Mouse (Mus musculus): Measurements from ENCODE around the gene Ankrd13a.

Ankrd13a gene

DNA sequence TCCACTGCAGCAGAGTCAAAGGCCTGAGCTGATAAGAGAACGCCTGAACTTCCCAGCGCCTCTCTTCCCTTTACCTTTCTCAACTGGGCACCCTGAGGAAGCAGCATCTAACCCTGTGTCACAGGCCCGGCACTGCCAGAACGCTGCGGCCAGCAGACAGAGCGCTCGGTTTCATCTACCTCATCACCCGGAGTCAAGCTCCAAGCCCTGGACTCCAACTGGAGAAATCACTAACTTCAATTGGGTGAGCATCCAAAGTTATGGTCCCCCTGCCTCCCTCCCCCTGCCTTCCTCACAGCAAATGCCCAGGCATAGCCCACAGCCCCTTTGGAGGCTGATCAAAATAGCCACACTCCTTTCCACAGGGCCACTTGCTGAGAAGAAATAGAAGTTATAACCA, 7.8 kb upstream of the Ankrd13a start:
- DNase-seq (ENCODE audit: low read depth), result no peak

DNA sequence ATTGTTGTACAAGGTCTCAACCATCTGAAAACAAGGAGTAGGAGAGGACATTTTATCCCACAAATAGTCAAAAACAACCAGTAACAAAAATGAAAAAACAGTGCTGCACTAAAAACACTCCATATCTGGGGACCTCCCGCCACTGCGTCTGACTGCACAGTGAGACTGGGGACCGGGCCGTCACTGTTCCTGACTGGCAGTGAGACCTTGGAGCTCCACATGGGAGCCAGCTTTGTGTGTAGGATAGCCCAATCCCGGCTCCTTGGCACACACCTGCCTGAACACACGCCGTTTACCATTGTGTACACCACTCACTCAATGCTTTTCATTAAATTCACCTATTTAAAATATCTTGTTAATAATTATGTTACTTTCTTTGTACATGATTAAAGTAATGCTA, 7.3 kb upstream of the Ankrd13a start:
- DNase-seq (ENCODE audit: low read depth), result no peak

DNA sequence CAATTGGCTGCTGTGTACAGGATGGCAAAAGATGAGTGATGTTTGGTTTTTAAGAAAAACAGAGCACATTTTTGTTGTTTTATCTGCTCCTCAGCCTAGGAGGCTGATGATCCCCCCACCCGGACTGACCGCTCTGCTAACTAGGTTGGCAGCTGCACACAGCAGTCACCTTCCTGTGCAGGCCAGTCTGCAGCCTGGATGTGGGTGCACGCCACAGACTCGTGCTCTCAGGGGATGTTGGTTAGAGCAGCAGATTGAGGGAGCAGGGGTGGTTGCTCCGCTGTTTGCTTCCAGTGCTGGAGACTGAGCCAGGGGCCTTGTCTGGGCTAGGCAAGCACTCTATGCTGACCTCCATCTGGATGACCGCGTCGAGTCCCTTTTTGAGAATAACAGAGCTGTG, 4.7 kb upstream of the Ankrd13a start:
- no peak for DNase-seq (ENCODE audit: low read depth)

DNA sequence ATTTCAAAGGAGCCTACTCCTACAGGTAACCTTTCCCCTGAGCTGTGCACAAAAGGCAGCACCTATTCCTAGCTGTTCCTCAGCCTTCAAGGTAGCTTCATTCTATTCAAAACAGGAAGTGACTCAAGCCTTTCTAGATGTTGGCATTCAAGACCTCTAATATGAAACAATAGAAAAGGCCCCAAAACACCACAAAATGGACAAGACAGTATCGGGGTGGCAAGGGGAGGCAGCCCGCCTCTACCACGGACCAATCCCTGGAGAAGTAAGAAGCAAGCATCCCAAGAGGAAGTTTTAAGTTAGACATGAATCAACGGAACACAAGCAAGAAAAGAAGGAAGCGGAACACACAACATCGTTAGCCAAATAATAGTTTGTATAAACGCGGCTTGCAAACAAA, 2.7 kb upstream of the Ankrd13a start:
- DNase-seq (ENCODE audit: low read depth), result no peak

DNA sequence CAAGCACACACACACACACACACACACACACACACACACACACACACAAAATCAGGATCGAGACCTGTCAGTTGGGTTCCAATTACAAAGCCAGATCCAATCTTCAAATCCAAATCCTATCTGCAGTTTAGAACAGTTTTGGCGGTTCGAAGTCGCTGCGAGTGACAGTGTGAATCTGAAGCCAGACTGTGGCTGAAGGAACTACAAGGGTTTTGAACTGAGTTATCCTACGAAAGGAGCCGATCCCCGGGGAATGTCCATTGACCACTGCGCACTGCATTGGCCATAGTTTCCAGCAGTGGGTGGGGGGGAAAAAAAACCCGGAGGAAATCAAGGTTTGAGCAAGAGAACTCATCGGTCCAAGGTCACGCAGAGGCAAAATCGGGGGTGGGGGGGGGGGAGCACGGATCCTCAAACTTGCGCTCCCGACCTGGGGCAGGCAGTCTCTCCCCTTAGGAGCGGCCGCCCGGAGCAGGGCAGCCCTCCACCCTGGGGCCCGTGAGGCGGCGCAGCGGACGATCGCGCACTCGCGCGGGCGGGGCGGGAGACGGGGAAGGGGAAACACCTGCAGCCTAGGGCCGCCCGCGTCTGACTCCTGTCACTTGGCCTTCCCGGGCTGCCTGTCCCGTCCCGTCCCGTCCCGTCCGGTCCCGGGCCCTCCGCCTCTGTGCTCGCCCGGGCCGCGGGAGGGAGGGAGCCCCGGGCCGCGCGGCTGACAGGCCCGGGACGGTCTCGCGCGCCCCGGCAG, 1.8 kb upstream of the Ankrd13a start:
- DNase-seq (ENCODE audit: low read depth), result no peak

DNA sequence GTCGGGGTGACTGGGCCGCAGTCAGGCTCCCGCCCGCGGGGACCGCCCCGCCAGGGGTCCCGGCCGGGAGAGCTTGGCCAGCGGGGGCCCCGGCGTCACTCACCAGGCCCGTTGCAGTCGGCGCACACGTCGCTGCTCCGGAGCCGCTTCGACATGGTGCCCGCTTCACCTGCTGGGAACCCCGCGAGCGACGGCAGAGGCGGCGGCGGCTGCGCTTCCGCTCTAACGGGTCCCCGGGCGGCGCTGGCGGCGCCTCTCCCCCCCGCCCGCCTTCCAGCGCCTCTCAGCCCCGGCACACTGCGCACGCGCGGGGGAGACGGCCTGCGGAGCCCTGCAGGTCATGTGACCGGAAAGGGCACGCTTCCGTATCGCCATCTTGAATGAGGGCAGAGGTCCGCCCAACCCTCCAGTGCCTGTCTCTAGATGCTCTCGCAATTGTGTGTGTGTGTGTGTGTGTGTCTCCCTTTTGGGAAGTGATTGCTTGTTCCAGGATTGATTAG, 1.2 kb upstream of the Ankrd13a start:
- peak; percentile 90 for DNase-seq (ENCODE audit: low read depth)

DNA sequence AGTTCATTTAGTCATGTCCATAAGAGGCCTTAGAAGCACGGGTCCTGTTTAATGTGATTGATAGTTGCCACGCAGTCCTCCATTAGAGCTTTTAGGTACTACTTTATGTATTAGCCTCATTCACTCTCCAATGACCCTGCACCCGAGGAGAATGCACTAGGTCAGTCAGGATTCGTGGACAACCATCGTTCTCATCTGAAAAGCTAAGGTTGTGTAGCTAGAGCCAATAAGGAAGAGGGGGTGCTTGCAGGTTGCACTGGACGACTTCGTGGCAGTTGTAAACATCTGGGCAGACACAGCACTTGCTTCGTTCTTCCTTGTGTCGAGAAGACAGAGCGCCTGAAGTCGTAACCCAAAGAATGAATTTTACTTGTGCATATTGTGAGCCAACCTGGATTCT, 697 bp upstream of the Ankrd13a start:
- no peak for DNase-seq (ENCODE audit: low read depth)

DNA sequence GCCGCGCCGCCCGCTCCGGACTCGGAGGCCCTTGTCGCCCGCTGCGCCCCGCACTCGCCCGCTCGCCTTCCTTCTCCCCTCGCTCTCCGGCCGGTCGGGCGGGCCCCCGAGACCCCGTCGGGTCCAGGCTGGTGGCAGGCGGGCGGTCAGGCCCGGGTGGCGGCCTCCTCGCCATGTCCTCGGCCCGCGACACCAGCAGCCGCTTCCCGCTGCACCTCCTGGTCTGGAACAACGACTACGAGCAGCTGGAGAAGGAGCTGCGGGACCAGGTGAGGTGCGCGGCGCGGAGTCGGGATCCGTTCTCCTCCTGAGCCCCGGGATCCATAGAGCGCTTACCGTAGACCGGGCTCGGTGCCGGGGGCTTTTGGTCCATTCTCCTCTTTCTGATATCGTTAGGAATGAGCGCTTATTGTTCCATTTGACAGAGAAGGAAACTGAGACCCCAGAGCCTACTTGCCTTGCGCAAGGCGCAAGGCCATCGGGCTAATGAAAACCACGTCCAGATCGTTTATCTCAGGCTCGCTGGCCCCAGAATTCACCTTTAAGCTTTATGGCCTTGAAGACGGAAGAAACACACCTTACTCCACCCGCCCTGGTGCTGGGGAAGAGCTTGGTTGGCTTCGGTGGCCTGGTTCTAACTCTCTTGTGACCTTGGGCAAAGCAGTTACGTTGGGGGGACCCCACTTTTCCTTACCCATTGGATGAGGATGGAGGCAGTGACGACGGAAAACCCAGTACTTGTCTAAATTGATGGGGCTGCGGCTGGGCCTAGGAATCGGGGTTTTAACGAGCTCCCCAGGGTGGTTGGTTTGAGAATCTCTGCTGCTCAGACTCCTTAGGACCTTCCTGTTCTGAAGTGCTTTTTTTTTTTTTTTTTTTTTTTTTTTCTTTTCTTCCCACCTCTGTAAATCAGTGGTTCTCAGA, 841 bp downstream of the Ankrd13a start, which contains the start of gene Git2:
Gene Git2 (minus strand): TSS at position 462 of the 924 bp plus-strand sequence.
- no peak for DNase-seq (ENCODE audit: low read depth)

DNA sequence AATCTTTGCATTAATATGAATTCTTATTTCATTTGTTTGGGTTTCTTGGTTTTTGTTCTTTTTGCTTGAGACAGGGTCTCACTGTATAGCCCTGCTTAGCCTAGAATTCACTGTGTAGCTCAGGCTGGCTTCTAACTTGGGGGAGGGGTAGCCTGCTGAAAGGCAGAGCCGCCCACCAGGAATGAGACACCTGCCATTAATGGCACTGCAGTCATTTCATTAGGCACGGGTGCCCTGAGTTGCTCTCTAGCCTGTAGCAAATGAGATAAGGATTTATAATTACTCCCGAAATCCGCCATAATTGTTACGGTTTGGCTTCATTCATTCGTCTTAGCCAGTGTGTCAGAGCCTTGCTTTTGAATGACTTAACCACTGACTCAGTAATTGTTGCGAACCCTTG, 1.7 kb downstream of the Ankrd13a start:
- DNase-seq (ENCODE audit: low read depth), result no peak

DNA sequence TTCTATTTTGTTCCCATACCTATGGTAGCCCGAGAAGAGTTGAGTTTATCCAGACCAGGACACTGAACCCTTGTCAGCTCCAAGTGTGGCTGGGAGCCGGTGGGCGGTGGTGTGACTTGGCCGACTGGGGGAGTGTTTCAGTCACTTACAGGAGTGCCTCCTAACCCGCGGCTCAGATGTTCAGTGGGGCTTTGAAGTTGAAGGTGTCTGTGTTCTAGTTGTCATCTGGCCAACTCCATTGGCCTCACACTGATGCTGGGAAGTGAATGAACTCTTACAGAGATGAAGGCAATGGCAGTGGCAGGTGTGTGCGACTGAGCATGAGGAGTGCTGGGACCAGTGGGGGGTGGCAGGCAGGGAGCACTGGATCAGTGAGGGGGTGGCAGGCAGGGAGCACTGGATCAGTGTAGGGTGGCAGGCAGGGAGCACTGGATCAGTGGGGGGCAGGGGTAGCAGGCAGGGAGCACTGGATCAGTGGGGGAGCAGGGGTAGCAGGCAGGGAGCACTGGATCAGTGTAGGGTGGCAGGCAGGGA, 5.5 kb downstream of the Ankrd13a start:
- no peak for DNase-seq (ENCODE audit: low read depth)

DNA sequence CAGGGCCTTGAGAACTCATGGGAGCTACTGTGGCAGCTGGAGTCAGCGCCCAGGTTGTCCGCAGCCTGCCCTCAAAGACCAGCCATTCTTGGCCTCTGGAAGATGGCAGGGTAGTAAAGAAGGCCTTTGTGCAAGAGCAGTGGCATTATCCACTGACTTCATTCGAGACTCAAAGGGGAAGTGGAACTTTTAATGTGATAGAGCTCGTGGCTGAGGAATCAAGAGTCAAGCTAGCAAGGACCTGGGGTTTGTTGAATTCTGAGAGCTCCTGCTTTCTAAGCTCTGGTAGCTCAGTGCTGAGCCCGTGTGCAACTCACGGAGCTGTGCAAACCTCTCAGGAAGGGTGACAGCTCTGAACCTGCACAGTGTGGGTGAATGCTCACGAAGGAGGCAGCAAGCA, 6.4 kb downstream of the Ankrd13a start:
- DNase-seq (ENCODE audit: low read depth), result no peak

DNA sequence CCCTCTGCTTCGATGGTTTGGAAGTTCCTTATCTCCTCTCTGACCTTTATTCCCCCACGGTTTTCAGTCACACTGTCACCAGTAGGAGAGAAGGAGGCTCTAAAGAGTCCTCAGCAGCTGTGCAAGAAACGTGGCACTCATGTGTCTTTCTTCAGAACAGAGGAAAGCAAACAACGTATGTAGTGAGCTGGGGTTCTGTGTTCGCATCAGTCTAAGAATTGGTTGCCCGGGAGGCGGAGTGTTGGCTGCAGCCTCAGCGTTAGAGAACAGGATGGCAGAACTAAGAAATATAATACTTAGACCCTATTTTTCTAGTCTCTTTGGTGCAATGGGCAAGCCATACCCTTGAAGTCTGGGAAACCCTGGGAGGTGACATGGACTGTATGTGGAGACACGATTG, 8.5 kb downstream of the Ankrd13a start:
- DNase-seq (ENCODE audit: low read depth), result no peak

DNA sequence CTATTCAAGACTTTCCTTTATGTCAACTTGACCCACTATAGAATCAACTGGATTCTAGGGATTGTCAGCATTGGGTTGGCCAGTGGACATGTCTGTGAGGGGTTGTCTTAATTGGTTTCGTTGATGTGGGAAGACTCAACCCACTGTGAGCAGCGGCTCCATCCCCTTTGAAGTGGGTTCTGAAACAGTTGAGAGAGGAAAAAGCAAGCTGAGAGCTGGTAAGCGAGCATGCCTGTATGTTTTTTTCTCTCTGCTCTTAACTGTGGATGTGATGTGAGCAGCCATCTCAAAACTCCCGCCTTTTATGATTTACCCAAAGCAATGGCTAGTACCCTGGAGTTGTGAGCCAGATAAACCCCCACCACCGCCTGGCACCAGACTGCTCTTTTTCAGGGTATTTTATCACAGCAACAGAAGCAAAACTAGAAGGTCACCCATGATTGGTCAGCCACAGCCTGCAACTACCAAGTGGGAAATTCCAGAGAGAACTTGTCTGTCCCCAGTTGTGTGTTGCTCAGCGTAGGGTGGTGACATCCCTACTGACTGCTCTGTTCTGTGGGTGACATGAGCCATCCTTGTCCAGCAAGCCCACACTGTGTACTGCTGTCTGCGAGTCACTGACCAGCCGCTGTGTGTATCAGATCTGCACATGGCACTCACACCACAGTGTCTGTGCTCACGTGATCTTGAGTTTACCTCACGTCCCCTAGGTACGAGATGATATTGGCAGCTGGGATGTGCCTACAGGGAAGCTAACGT, 9.1 kb downstream of the Ankrd13a start:
- no peak for DNase-seq (ENCODE audit: low read depth)

DNA sequence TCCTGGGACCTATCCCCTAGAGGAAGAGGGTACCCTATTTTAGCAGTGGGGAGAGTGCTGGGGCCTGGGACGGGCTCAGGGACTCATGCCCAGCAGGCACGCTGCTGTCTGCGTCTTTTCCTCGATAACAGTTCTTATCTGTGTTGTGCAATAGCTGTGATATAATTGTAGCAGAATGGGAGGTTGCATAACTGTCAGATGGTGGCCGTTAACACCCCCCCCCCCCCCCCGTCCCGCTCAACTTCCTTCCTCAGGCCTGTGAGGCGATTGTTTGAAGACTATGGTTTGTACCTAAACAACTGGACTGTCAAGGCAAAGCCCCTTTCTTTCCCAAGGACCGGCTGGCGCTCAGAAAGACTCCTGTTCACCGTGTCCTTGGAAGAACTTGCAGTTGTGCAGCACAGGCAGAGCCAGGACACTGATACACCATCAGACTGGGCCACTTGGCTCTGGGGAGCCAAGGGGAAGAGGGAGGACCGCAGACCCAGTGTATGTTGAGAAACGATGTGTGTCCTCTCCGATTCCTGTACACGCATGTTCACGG, 10.2 kb downstream of the Ankrd13a start:
- DNase-seq (ENCODE audit: low read depth), result no peak

DNA sequence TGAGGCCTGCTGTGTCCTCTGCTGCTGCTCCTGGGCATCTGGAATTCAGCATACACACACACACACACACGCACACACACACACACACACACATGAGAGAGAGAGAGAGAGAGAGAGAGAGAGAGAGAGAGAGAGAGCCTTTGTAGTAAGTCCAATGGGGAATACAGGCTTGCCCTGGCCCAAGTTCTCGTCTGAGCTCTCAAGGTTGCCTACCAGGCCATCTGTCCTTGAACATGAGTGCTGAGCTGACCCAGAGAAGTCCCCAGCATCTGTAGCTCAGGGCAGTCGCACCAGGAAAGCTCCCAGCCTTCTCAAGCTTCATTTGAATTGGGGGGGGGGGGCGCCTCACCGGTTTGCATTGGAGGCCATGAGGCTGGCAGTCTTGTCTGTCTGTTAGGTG, 10.7 kb downstream of the Ankrd13a start:
- DNase-seq (ENCODE audit: low read depth), result no peak

DNA sequence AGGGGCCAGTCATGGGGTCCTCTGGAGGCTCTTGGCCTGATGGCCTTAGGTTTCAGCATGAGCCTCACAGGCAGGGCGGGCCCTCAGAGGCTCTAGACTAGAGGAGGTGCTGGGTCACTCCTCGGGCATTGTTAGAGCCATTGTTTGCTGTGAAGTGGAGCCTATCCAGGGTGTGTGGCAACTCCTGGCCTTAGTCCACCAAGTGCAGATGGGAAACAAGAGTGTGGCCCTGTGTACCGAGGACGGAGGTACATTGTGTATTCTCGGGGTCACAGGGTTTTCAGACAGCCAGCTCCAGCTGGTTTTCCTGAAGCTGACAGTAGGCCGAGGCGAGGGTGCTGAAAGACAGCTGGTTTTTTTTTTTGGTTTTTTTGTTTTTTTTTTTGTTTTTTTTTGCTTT, 18.8 kb downstream of the Ankrd13a start:
- no peak for DNase-seq (ENCODE audit: low read depth)

DNA sequence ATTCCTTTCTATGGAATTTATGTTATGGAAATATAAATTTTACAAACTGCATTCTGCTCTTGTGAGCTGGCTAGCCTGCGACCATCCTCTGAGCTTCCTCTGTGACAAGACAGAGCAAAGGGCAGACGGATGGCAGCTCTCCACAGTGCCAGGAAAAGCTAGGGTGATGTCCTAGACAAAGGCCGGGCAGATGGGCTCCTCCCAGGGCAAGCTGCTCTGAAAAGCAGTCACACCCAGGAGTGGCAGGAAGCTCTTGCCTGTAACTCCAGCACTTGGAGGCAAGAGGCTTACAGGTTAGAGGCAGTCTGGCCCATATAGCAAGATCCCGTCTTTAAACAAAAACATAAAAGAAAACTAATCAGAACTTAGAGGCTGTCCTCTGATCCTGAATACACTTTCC, 20.1 kb downstream of the Ankrd13a start:
- DNase-seq (ENCODE audit: low read depth), result no peak

DNA sequence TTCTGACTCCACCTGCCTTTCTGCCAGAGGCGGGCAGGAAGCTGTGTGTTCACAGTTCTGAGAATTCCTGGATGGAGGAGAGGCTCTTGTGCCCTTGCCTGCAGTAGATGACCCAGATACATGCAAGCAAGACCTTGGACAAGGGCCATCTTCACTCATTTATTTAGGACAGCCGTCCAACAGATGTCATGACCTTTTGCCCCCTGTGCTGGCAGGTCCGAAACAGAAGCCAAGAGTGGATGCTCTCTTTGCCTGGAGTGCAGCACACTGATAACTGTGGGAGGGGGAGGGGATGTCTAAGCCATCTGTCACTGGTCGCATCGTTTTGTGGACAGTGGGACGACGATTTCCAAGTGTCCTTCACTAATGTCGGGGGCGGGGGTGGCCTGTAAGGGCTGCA, 20.8 kb downstream of the Ankrd13a start:
- DNase-seq (ENCODE audit: low read depth), result no peak

DNA sequence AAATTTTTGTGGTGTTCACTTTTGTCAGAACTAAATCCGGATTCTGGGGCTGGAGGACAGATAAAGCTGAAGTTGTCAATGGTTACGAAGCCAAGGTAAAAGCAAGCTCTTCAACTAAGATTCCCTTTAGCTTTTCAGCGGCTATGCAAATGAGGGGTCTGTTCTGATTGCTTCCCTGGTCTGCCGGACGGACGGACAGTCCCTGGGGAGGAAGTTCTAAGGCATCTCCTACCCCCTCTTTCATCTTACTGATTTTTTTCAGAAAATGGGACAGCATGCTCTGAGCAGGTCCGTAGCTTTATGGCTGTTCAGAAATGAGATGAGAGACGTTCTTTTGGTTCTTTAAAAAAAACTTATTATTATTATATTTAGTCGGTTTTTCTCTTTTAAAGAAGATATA, 21.2 kb downstream of the Ankrd13a start:
- DNase-seq (ENCODE audit: low read depth), result no peak

DNA sequence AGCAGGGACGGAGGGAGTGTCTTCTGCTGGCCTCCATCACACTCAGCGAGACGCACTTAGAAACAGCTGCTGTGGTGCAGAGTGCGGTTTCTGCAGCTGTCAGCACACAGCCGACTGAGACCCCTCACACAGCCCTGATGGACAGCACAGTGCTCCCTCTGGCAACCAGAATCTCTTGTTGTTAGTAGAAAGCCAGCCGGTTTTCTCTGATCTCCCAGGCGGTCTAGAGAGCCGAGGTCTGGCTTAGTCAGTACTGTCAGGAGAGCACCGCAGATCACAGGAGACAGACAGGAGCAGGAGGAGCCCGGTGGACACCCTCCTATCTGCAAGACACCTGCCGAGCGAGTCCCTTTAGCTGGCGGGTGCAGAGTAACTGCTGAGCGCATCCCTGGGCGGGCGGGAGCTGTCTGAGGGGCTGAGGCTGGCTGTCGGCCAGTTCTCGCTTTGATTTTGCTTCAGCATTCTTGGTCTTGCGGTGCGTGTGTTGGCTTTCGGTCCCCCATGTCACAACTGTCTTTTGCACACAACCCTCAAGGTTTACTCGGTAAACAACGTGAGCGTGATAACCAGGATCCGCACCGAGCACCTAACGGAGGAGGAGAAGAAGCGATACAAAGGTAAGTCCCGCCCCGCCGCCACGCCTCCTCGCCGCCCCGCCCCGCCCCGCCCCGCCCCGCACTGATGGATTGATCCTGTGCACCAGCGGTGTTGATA, 22.0 kb downstream of the Ankrd13a start:
- DNase-seq (ENCODE audit: low read depth), result no peak

DNA sequence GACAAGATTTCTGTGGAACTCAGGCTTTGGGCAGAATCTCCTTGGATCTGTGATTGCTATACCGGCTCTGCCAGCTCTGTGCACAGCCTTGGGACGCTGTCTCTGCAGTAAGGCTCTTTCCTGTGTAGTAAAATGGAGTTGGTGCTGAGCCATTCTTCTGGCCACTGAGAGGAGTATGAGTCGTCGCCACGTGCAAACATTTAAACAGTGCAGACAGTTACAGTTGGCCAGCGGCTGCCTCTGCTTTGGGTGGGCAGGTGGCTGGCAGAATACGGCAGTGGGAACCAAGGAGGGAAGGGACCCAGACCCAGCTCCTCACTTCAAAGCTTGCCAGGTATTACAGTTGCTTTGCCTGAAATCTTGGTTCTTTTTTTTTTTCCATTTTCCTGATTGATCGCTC, 22.8 kb downstream of the Ankrd13a start:
- DNase-seq (ENCODE audit: low read depth), result no peak
